Mouse (Mus musculus) ES-E14 (cell line): ENCODE measurements around the gene Lbx1. TPM values are rescaled to one million over a fixed set of nuclear protein-coding genes. Genes with fewer than 3 reads are reported as not detected.
A peak's percentile ranks its signal among the peaks of the same experiment; 100 is the strongest.

Source experiments
- DNase-seq: peaks from one replicate; pipeline ENCODE4 v3.0.0-alpha.2; 2013; ENCODE audit warnings: low read depth, low spot score
- H3K27ac ChIP-seq: 2 replicates; pipeline ENCODE4 v1.5.1; 2012; ENCODE audit warnings: low read depth, mild to moderate bottlenecking, low read length, moderate library complexity, mixed read lengths; ENCODE audit not compliant: poor library complexity, insufficient read depth, severe bottlenecking
- H3K36me3 ChIP-seq: 2 replicates; pipeline ENCODE4 v1.6.1; 2012; ENCODE audit warnings: mild to moderate bottlenecking, low read length, moderate library complexity, mixed read lengths; ENCODE audit not compliant: control insufficient read depth, poor library complexity, insufficient read depth, severe bottlenecking
- H3K4me1 ChIP-seq, 2 experiments: fragments of 150-350 bp in 1 of 2; sonication (generic) in 1 of 2; 2 replicates each; pipeline ENCODE4 v1.6.1; 2012; ENCODE audit warnings: low read length in 2 of 2, mild to moderate bottlenecking in 1 of 2, mixed read lengths in 1 of 2; ENCODE audit not compliant: control insufficient read depth in 2 of 2, insufficient read depth in 2 of 2, poor library complexity in 1 of 2
- H3K4me3 ChIP-seq, 2 experiments: fragments of 150-350 bp in 1 of 2; sonication (generic) in 1 of 2; 2 replicates each; pipeline ENCODE4 v1.5.1; 2012; ENCODE audit warnings: low read length in 2 of 2, low read depth in 1 of 2, mild to moderate bottlenecking in 1 of 2, mixed read lengths in 1 of 2; ENCODE audit not compliant: insufficient read depth in 1 of 2, poor library complexity in 1 of 2, severe bottlenecking in 1 of 2
- H3K9ac ChIP-seq: 2 replicates; pipeline ENCODE4 v1.6.1; 2012; ENCODE audit warnings: low read depth, mild to moderate bottlenecking, low read length, mixed read lengths; ENCODE audit not compliant: poor library complexity, insufficient read depth, severe bottlenecking
- H3K9me3 ChIP-seq: fragments of 150-350 bp; sonication (generic); 2 replicates; pipeline ENCODE4 v1.6.1; 2012; ENCODE audit warnings: low read depth, mild to moderate bottlenecking, low read length; ENCODE audit not compliant: control insufficient read depth, insufficient read depth
- CHD2 ChIP-seq: IDR thresholded peaks from 2 replicates; pipeline ENCODE4 v1.6.1; 2014; ENCODE audit warnings: mild to moderate bottlenecking, low read depth, low read length, inconsistent platforms
- HCFC1 ChIP-seq: IDR thresholded peaks from 2 replicates; pipeline ENCODE4 v1.6.1; 2012; ENCODE audit warnings: low read length, inconsistent platforms, borderline replicate concordance; ENCODE audit not compliant: insufficient read depth
- MAFK ChIP-seq: IDR thresholded peaks from 2 replicates; pipeline ENCODE4 v1.6.1; 2014; ENCODE audit warnings: mild to moderate bottlenecking, low read depth, low read length, inconsistent platforms; ENCODE audit not compliant: insufficient read depth
- ZC3H11A ChIP-seq: IDR thresholded peaks from 2 replicates; pipeline ENCODE4 v1.6.1; 2012; ENCODE audit warnings: low read depth, mild to moderate bottlenecking, inconsistent platforms, low read length, borderline replicate concordance
- ZNF384 ChIP-seq: IDR thresholded peaks from 2 replicates; pipeline ENCODE4 v1.6.1; 2012; ENCODE audit warnings: low read depth, low read length, inconsistent platforms
- in situ Hi-C, 2 experiments: fragments of 600-800 bp; cut with MboI; formaldehyde crosslinking; loops; one replicate each; pipeline ENCODE4 v1.15.1; 2025; ENCODE audit warnings: low sequenced_read_pairs in 2 of 2, inconsistent platforms in 1 of 2; ENCODE audit not compliant: unreplicated experiment in 2 of 2
- total RNA-seq: library from RNA; depleted of rRNA; stranded (reverse); fragments of 300-350 nt; gene quantifications from 2 replicates; pipeline ENCODE4 v1.2.3, GENCODE M21; 2012; rRNA removed

Gene Lbx1
- 0.16 and 0.22 TPM in 2 replicates for total RNA-seq

- peaks cover 0 to 2% of the 10 kb centered on the region in 2 experiments; a peak in 1 of 4 replicates for H3K4me1 ChIP-seq
- H3K9me3 ChIP-seq: no peaks in the 10 kb centered on the region
- peak within 1 kb of the TSS; percentile 40 to 58 for H3K4me3 ChIP-seq
- no peaks in the 10 kb centered on the region for H3K36me3 ChIP-seq
- no peak for TF ChIP-seq ZC3H11A
- TF ChIP-seq HCFC1: no peak
- no peak for TF ChIP-seq ZNF384
- TF ChIP-seq MAFK: no peak
- no peak for TF ChIP-seq CHD2
- H3K27ac ChIP-seq: no peak within 1 kb of the TSS
- no peak for DNase-seq
- no peak within 1 kb of the TSS; the same call in 1 of the 2 replicates for H3K9ac ChIP-seq
- in situ Hi-C loops: loop anchor here (5.0 to 25.0 kb wide), 4 partner anchors 491 to 1631 kb away; partner anchors contain the start of gene Nkx2-3 (in 1 of the 2)
These were observed at the start of gene Lbx1 for GRCm38 (mm10) chr19:45235766-45236362. Lbx1 (minus strand) TSS chr19:45235812.

- Histone ChIP-seq H3K4me1 (peaks cover 3 to 6% of the 10 kb centered on the region in 2 experiments; a peak in 3 of 4 replicates), H3K27ac (no peak overlapping the region), H3K9me3 (no peaks in the 10 kb centered on the region), H3K4me3 (peak overlapping the region in 1 of 2 experiments; percentile 50; a peak in 1 of 4 replicates), H3K36me3 (no peaks in the 10 kb centered on the region), H3K9ac (no peak overlapping the region)
- in situ Hi-C loops: no loop called here
- 0 out of 2 replicates have a peak, but pooled peaks have one; percentile 18 for TF ChIP-seq ZC3H11A
- no peak for TF ChIP-seq CHD2
- peak; percentile 77 for DNase-seq
These were observed 47.7 kb upstream of the Lbx1 start for GRCm38 (mm10) chr19:45283302-45283701.

- in situ Hi-C loops: no loop called here
- no peak overlapping the region for H3K27ac ChIP-seq
- H3K9ac ChIP-seq: no peak overlapping the region
- DNase-seq: no peak
- no peaks in the 10 kb centered on the region for H3K36me3 ChIP-seq
- no peaks in the 10 kb centered on the region for H3K9me3 ChIP-seq
- TF ChIP-seq MAFK (no peak), ZC3H11A (no peak), ZNF384 (no peak), CHD2 (no peak), HCFC1 (no peak)
- H3K4me3 ChIP-seq: no peak overlapping the region
- H3K4me1 ChIP-seq: peaks cover 0 to 13% of the 10 kb centered on the region in 2 experiments; a peak in 2 of 4 replicates
These were observed 40.6 kb upstream of the Lbx1 start for GRCm38 (mm10) chr19:45276196-45276595.

- in situ Hi-C loops: no loop called here
- peak; percentile 74 for DNase-seq
- Histone ChIP-seq H3K4me3 (no peak overlapping the region), H3K9me3 (no peaks in the 10 kb centered on the region), H3K4me1 (peaks cover 0 to 20% of the 10 kb centered on the region in 2 experiments; a peak in 2 of 4 replicates), H3K27ac (no peak overlapping the region), H3K9ac (no peak overlapping the region), H3K36me3 (no peaks in the 10 kb centered on the region)
- TF ChIP-seq MAFK (peak; percentile 83), ZC3H11A (no peak)
These were observed 36.4 kb upstream of the Lbx1 start for GRCm38 (mm10) chr19:45271986-45272385.

GRCm38 (mm10) chr19:45262995-45263394, 27.4 kb upstream of the Lbx1 start:
- Histone ChIP-seq H3K4me3 (no peak overlapping the region), H3K27ac (no peak overlapping the region), H3K9ac (no peak overlapping the region), H3K36me3 (no peaks in the 10 kb centered on the region), H3K4me1 (peaks cover 0 to 7% of the 10 kb centered on the region in 2 experiments; a peak in 1 of 4 replicates), H3K9me3 (no peaks in the 10 kb centered on the region)
- no peak for DNase-seq
- in situ Hi-C loops: no loop called here
- TF ChIP-seq ZNF384: no peak
